Mouse (Mus musculus) adrenal gland, postnatal 14 days (tissue): ENCODE measurements around the gene Thap4. TPM values are rescaled to one million over a fixed set of nuclear protein-coding genes. Genes with fewer than 3 reads are reported as not detected.

Source experiments
- total RNA-seq: library from RNA; stranded (reverse); gene quantifications from 2 replicates; pipeline ENCODE4 v1.2.3, GENCODE M21; 2021

The Thap4 gene
- total RNA-seq, 1 experiment from 2014 or later, result 45.8 TPM

Other genes starting within 250 kb of the Thap4 start
- gene Farp2, start 242.8 kb downstream of the Thap4 start, total RNA-seq, result 17.3 and 19.5 TPM in 2 replicates
- gene Stk25, start 96.2 kb downstream of the Thap4 start, total RNA-seq, result 101 and 103 TPM in 2 replicates
- 9.9 and 12.2 TPM in 2 replicates for gene Bok, start 69.2 kb downstream of the Thap4 start, total RNA-seq
- gene Atg4b, start 3.4 kb downstream of the Thap4 start, total RNA-seq, result 67.3 and 69.4 TPM in 2 replicates
- 70.1 and 70.7 TPM in 2 replicates for gene Dtymk, start 47.1 kb upstream of the Thap4 start, total RNA-seq
- gene Ing5, start 49.1 kb upstream of the Thap4 start, total RNA-seq, result 15.2 and 17.3 TPM in 2 replicates
- gene D2hgdh, start 70.0 kb upstream of the Thap4 start, total RNA-seq, result 39.7 and 45.1 TPM in 2 replicates
- gene Gal3st2, start 106.4 kb upstream of the Thap4 start, total RNA-seq, result 0.60 TPM in 1 of 2 replicates, not detected in the other
- 0.26 and 1.2 TPM in 2 replicates for gene Gal3st2b, start 163.4 kb upstream of the Thap4 start, total RNA-seq
- gene Gal3st2c, start 235.6 kb upstream of the Thap4 start, total RNA-seq, result 0.11 and 0.19 TPM in 2 replicates